Mouse (Mus musculus): ENCODE data around the gene Xylb.

Xylb gene

DNA sequence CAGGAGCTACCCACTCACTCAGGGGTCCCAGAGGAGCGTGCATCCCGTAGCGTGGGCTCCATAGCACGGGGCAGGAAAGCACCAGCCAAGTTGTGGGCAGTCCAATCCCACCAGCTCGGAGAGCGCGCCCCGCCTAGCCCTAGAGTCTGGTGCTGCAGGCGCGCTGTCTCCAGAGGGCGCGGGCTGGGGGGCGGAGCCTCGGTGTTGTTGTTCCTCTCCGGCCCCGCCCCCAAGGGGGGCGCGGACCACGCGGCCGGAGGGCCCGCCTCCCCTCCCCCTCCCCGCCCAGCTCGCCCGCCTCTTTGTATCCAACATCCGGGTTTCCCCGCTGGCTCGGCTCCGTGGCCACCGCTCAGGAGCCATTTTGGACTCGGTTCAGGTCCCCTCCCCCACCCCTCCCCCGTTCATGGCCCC, 44.6 kb downstream of the Xylb start, which contains the start of gene Acvr2b:
Gene Acvr2b (plus strand): TSS at position 318 of the 414 bp plus-strand sequence.
- WGBS: under 1% methylated on average over 32 of the region's 32 CpGs

DNA sequence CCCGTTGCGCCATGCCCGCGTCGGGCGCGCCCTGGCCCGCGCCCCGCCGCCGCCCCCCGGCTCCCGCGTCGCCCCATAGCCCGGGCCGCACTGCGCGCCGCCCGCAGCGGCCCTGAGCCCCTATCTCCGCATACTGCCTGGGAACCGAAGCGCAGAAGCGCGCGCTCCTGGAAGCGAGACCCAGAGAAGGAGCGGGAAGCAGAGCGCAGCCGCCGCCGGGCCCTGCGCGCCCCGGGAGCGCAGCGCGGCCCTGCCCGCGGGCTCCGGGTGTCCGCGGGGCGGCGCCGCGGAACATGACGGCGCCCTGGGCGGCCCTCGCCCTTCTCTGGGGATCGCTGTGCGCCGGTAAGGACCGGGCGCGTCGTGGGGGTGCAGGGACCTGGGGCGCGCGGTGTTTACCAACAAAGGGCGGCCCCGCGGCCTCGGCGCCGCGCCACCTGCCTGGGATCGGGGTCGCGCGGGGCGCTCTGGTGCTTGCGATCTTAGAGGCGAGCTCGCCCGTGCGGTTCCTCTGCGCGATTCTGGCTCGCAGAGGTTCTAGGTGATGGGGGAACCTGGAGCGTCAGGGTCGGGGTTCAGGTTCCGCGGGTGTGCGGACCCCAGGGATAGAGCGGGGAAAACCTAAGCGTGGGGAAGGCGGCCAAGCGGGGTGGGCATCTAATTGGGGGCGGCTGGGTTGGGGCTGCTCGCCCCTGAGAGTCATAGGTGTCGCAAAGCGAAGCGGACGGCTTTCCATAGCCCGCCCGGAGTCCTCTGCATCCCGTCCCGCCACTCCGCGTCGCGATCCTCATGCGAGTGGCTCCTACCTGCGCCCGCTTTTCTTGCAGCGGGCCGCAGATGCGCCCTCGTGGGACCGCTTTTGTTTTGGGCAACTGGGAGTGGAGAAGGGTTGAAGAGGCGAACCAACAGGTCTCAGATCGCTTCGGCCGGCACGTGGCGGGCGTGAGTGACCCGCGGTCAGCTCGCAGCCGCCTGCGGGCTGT, 45.4 kb downstream of the Xylb start:
- WGBS: under 1% methylated on average over 126 of the region's 127 CpGs

DNA sequence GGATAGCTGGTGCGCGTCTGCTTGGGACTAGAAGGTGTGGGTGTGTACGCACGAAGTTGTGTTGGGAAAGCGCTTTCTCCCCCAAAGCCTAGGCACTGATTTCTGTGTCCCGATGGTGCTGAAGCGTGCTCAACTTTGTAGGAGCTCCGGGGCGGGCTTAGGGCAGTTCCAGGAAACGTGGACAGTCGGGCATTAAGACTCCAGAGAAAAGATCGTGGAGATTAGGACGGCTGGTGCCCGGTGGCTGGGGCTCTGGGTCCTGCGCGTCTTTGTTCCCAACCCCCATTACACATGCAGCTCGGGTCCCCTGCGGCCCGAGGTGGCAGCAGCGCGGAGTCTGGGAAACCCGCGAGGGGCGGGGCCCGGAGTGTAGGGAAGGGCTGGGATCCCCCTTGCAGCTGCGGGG, 46.1 kb downstream of the Xylb start:
- under 1% methylated on average over 26 of the region's 26 CpGs for WGBS

DNA sequence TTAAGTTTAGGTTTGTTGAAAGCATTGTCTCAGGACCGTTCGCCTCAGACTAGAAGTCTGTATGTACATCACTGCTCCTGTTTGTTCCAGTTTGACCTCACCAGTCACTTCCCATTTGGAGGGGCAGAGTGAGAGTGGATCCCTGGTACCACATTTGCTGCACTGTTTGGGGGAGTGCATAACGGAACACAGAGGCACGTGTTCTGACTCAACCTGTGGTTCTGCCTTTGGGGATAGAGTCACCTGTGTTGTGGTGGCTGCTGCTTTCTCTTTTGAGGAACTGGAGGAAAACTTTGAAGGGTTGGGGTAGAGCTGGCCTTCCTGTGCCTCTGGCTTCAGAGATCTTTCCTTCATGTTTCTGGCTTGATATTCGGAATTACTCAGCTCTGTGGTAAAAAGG, 46.9 kb downstream of the Xylb start:
- WGBS: 72% methylated on average over 5 of the region's 5 CpGs

DNA sequence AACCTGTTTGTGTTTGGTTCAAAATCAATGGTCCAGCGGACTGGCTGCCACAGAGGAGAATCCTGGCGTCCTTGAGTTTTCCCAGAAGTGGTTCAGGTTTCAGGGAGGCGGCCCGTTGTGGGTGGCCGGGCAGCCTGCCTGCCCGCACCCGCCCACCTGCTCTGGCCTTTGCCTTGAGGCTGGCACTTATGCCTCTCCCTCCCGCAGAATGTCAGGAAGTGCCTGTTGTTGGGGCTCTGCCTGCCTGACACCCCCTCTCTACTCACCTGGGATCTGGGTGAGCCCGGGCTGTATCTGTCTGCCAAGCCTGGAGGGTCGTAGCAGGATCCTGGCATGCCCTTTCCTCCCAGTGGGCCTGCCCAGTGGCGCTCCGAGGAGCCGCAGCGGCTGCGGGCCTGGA, 50.7 kb downstream of the Xylb start:
- 90% methylated on average over 15 of the region's 15 CpGs for WGBS

DNA sequence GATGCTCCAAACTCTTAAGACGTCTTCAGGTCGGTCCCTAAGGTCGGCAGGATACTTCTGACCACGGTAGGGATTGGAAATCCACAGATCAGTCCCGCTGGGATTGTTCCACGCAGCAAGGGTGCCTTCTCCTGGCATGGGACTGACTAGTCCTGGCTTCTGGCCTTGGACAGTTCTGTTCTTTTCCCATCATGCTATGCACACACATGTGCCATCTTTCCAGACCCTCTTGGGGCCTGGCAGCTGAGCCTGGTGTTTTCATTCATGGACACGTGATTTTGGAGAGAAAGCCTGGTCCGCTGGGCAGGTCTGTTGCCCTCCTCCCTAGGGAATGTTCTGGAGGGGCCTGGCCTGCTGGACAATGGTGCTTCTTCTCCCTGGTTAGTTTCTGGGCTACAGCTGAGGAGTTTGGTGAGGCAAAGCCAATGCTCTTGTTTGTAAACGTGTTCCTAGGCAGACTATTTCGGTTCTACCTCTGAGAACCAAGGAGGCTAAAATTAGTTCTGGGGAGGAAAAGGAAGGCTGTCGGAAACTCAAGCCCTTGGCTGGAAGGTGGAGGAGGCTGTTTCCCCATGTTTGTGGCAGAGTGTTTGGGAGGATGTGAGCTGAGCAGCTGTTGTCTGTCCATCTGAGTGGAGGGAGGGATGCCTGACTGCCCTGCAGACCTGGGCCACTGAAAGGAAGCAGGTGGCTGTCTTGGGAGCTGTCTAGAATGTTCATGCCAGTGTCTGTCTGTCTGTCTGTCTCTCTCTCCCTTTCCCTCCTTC, 51.9 kb downstream of the Xylb start:
- 51% methylated on average over 11 of the region's 11 CpGs for WGBS

DNA sequence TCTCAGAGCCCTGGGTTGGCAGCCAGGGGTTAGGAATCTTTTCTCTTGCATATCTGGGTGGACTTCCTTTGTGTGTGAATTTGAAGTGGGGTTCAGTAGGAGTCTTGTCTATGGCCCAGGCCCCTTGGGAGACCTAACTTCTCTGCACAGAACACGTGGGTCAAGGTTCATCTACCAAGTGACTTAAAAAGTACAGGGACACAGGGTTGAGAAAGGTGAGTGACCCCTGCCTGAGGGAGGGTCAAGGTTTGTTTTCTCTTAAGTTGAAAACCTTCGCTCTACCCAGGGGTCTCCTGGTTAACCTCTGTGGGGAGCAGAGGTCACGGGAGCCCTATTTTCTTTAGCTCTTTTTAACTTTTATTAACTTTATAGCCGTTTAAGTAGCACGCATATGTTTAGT, 52.7 kb downstream of the Xylb start:
- WGBS: 92% methylated on average over 5 of the region's 5 CpGs

DNA sequence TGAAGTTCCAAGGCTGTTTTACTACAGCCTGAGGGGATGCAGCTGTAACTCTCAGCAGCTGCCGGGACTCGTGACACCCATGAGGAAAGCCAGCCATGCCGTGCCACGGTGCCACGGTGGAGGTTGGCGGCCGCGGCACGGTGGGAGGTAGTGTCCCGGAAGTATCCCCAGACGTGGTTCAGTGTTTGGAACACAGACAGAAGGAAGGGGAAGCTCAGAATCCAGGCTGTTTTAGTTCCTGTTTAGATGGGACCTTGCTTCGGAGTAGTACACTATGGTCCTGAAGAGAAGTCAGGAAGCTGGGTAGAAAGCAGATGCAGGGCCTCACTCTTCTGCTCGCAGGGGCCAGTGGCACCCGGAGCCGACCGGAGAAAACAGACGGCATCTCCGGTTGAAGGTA, 60.8 kb downstream of the Xylb start:
- WGBS: 66% methylated on average over 18 of the region's 18 CpGs

DNA sequence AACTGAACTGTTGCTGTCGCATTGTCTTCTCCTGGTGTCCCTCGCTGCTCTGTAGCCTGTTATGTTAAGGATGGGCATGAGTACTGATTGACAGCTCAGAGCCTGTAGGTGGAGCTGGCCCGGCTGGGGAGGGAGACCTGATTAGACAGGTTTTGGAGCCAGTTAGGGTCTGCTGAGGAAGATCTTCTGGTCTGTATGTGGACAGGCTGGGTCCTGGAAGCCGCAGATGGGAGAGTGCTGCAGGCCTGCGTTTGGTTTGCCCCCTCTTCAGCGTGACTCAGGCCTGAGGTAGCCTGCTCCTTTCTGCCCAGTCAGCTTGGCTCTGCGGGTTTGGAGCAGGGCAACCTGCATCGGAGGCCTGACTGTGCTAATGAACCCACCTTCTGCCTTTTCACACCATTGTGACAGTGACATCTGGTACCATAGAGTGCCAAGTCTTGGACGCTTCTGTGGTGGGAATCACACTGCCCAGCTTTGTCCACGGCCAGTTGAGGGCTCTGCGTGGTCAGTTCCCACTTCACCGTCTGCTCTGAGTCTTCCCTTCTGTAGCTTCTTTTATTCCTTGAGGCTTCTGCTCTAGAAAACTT, 62.8 kb downstream of the Xylb start:
- WGBS: 77% methylated on average over 12 of the region's 12 CpGs

DNA sequence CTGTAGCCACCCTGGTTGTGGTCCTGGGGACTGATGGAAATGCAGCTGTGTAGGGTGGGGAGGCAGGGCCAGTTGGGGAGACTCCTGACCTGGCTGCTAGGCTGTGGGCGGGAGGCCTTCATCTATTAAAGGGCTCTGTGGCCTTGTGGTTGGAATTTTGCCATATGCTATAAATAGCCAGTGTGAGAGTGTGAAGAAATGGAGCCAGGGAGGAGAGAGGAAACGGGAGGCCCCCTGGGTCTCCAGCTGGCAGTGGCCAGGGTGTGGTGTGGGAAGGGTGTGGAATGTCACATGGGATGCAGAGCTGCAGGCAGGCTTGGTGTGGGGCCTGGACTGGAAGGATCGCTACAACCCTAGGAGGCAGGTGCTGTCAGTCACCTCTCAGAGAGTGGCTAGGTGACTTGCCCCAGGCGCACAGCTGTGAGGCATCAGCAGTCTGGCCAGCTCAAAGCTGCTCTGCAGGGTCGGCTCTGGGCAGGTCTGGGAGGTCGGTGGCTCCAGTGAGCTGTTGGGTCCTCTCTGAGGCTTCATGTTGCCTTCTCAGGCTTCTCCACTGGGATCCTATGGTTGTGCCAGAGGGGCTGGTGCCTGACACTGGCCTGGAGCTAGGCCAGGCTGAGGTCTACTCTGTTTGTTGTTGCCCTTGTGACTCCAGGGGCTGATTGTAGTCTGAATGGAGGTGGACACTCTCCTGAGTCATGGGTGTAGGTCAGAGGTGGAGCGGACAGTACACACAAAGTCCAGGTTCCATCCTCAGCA, 68.2 kb downstream of the Xylb start:
- WGBS: 54% methylated on average over 7 of the region's 7 CpGs

DNA sequence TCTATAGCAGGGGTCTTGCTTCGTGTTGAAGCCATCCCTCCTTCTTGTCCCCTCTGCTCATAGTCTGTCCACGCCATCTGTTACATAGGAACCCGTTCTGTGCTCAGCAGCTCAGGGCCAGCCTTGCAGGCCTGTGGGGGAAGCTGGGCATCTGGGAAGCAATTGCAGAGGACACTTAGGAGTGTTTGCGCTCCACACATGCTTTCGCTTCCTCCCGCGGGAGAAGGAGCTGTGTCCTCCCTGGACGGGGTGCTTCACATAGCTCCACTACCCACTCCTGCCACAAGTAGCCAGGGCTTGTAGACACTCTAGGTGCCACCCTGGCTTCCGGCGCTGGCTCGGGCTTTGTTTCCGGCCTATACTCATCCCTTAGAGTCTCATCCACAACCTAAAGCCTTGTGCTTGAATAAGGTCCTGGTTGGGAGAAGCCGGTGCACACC, 68.8 kb downstream of the Xylb start:
- 81% methylated on average over 13 of the region's 13 CpGs for WGBS

DNA sequence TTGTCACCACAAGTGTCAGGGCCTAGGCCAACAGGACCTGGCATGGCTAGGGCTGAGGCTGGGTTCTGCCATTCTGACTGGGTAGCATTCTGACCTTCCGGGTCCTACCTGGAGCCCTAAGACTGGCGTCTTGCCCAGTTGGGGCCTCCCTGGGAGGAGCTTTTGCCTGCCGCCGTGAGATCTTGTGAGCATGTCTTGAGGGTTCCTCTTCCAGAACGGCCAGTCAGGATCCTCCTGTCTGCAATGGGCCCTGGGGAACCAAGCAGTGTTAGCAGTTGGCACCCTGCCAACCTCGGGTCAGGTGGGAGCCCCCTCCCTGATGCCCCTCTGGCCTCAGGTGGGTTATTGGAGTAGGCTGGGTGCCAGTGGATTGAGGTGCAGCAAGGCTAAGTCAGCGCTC, 69.3 kb downstream of the Xylb start:
- 71% methylated on average over 7 of the region's 7 CpGs for WGBS

DNA sequence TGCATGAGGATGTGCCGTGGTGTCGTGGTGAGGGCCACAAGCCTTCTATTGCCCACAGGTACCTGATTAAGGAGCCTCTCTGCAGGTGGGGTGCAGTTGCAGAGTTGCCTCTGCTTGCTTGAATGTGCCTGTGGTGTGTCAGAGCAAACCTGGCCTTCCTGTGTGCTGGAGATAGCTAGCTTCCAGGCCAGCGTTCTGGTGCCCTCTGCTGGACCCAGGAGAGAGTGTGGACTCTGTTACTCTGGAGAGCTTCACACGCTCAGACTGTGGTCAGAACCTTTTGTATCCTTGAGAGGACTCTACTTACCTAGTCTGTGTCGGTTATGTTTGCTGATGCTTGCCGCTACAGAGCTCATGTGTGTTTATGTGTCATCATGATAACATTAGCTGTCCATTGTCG, 73.1 kb downstream of the Xylb start:
- 41% methylated on average over 7 of the region's 7 CpGs for WGBS

DNA sequence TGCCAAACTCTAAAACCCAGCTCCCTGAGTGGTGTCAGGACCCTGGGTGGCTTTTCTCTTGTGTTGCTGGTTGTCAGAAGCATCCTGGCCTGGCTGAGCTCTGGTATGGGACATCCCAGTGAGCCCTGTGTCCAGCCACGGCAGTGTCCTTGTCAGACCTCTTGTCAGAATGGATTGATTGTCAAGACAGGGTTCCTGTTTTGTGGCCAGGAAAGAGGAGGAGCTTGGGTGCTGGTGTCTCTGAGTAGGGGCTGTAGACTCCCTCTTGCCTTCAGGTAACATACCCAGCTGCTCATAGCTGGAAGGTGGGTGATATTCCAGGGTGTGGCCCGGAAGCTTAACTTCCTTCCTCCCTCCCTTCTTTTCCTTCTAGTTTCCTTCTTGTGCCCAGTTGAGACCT, 78.7 kb downstream of the Xylb start:
- WGBS: 88% methylated on average over 2 of the region's 2 CpGs

DNA sequence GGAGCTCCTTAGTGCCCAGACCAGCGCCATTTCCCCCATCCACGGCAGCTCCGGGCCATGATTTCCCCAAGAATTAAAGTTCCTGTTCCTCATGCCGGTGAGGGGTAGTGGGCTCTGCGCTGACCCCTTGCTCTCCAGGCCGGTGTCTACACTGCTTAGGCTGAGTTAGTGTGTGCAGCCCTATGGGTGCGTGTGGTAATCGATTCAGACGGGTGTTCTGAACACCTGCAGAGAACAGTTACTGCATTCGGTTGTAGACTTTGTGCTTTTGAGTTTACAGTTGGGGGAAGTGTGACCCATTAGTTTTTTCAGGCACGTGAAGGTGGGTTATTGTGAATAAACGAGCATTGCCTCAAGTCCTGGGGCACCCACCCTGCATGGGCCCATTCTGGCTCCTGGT, 80.9 kb downstream of the Xylb start:
- 72% methylated on average over 12 of the region's 12 CpGs for WGBS

DNA sequence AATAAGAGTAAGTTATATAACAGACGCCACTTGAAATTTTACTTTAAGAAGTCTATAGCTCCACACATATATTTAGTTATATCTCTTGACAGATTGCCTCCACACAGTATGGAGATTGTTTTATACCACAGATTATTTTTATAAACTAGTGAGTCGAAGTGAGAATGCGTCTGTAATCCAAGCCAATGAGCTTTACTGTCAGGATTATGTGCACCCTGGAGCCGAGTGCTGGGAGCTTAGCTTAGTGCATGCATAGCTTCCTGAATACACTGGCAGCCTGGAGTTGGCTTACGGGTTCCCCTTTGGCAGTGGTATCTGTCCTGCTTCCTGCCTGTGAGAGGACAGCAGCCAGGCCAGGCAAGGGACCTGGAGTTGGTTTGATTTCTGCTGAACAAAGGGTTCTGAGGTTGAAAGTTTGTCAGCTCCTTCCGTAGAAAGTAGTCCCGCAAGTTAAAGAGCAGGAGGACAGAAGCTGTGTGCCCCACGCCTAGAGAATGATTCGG, 81.4 kb downstream of the Xylb start:
- WGBS: 59% methylated on average over 9 of the region's 9 CpGs
